Mouse (Mus musculus) liver, embryonic 14.5 days (tissue): Measurements from ENCODE around the gene Fbf1. TPM values are rescaled to one million over a fixed set of nuclear protein-coding genes. Genes with fewer than 3 reads are reported as not detected.

ENCODE experiments used
- ATAC-seq: fragments of 200-750 bp; cut with Nextera tagmentation; 2 replicates; pipeline ENCODE4 v1.8.0; 2017; ENCODE audit warnings: moderate number of reproducible peaks, mild to moderate bottlenecking, moderate library complexity; ENCODE audit not compliant: insufficient read depth
- DNase-seq, 3 experiments: peaks; one replicate each; pipeline ENCODE4 v3.0.0-alpha.2; 2012 to 2013; ENCODE audit warnings: low read depth in 3 of 3, low spot score in 3 of 3
- H3K27ac ChIP-seq: fragments of 300-500 bp; sonication (generic); 2 replicates; pipeline ENCODE4 v1.5.1; 2014; ENCODE audit warnings: moderate library complexity, mild to moderate bottlenecking, control low read depth, inconsistent platforms
- H3K27me3 ChIP-seq: fragments of 300-500 bp; sonication (generic); 2 replicates; pipeline ENCODE4 v1.6.1; 2014; ENCODE audit warnings: mild to moderate bottlenecking, low read length, moderate library complexity; ENCODE audit not compliant: control insufficient read depth, insufficient read depth
- H3K36me3 ChIP-seq: fragments of 300-500 bp; sonication (generic); replicated peaks from 2 replicates; pipeline ENCODE4 v1.6.1; 2014; ENCODE audit warnings: low read depth; ENCODE audit not compliant: control insufficient read depth, insufficient read depth
- H3K4me1 ChIP-seq, 2 experiments: fragments of 200-500 bp in 1 of 2; fragments of 300-500 bp in 1 of 2; sonication (generic) in 1 of 2; replicated peaks; 2 replicates each; pipeline ENCODE4 v1.6.1; 2012 to 2014; ENCODE audit warnings: antibody characterized with exemption in 1 of 2, inconsistent platforms in 1 of 2, low read length in 1 of 2; ENCODE audit not compliant: control insufficient read depth in 2 of 2, insufficient read depth in 2 of 2
- H3K4me2 ChIP-seq: fragments of 300-500 bp; sonication (generic); 2 replicates; pipeline ENCODE4 v1.6.1; 2014; ENCODE audit warnings: low read depth, mild to moderate bottlenecking, control low read depth, moderate library complexity
- H3K4me3 ChIP-seq, 2 experiments: fragments of 200-500 bp in 1 of 2; fragments of 300-500 bp in 1 of 2; sonication (generic) in 1 of 2; 2 replicates each; pipeline ENCODE4 v1.5.1; 2012 to 2014; ENCODE audit warnings: low read depth in 2 of 2, low read length in 2 of 2, mild to moderate bottlenecking in 2 of 2, control low read depth in 1 of 2, inconsistent platforms in 1 of 2, moderate library complexity in 1 of 2; ENCODE audit not compliant: insufficient read depth in 1 of 2
- H3K9ac ChIP-seq: fragments of 300-500 bp; sonication (generic); replicated peaks from 2 replicates; pipeline ENCODE4 v1.6.1; 2014; ENCODE audit warnings: mild to moderate bottlenecking, control low read depth, moderate library complexity
- H3K9me3 ChIP-seq: fragments of 300-500 bp; sonication (generic); 2 replicates; pipeline ENCODE4 v1.6.1; 2016; ENCODE audit warnings: low read length, mixed read lengths; ENCODE audit not compliant: control insufficient read depth
- CTCF ChIP-seq: IDR thresholded peaks from 2 replicates; pipeline ENCODE4 v1.5.1; 2016; ENCODE audit warnings: antibody characterized with exemption, low read depth, control low read depth
- EP300 ChIP-seq: IDR thresholded peaks from 2 replicates; pipeline ENCODE4 v1.6.1; 2016; ENCODE audit warnings: antibody characterized with exemption, low read depth
- WGBS: fragments of 180-500 bp; shearing (Covaris S2); extraction: QIAGEN DNeasy Blood & Tissue Kit; methylation state at CpG from one replicate; pipeline ENCODE4 v1.1.7; 2014; ENCODE audit not compliant: insufficient replicate concordance; 5-methylcytosine and 5-hydroxymethylcytosine counted together
- polyA plus RNA-seq, 2 experiments: library from polyadenylated mRNA; depleted of rRNA in 1 of 2; stranded (reverse) in 1 of 2; unstranded in 1 of 2; fragments of >200 nt; fragmentation: Nextera tagmentation in 1 of 2; extraction: Ambion mirVana in 1 of 2; gene quantifications; 2 replicates each; pipeline versions ENCODE4 v1.2.1 to v1.2.3; 2012 to 2014

Fbf1 gene
- polyA plus RNA-seq, 2 experiments, result 3.5 to 8.7 TPM

- H3K9me3 ChIP-seq, result no peaks in the 10 kb centered on the region
- H3K27me3 ChIP-seq, result no peaks in the 10 kb centered on the region
- no peak overlapping the region for H3K9ac ChIP-seq
- no peak overlapping the region for H3K4me3 ChIP-seq
- no peaks in the 10 kb centered on the region for H3K4me1 ChIP-seq
- DNase-seq, result no peak
- H3K36me3 ChIP-seq, result no peaks in the 10 kb centered on the region
- WGBS, result 80% methylated on average over 6 of the region's 6 CpGs
- H3K27ac ChIP-seq, result no peak overlapping the region
- TF ChIP-seq CTCF (no peak), EP300 (no peak)
- ATAC-seq, result no peak
- no peak overlapping the region for H3K4me2 ChIP-seq
Measured at GRCm38 (mm10) chr11:116212847-116213246, 44.9 kb upstream of the Fbf1 start.

- ATAC-seq, result no peak
- no peak overlapping the region for H3K4me2 ChIP-seq
- TF ChIP-seq EP300 (no peak), CTCF (no peak)
- no peak for DNase-seq
- 45% methylated on average over 5 of the region's 5 CpGs for WGBS
- H3K9ac ChIP-seq, result no peak overlapping the region
- no peak overlapping the region for H3K27ac ChIP-seq
- no peaks in the 10 kb centered on the region for H3K36me3 ChIP-seq
- 0 out of 4 replicates have a peak, but pooled peaks cover 0 to 3% of the 10 kb centered on the region in 2 experiments for H3K4me1 ChIP-seq
- no peak overlapping the region for H3K4me3 ChIP-seq
- H3K9me3 ChIP-seq, result no peaks in the 10 kb centered on the region
- no peaks in the 10 kb centered on the region for H3K27me3 ChIP-seq
Measured at GRCm38 (mm10) chr11:116210696-116211095, 42.7 kb upstream of the Fbf1 start.

DNA sequence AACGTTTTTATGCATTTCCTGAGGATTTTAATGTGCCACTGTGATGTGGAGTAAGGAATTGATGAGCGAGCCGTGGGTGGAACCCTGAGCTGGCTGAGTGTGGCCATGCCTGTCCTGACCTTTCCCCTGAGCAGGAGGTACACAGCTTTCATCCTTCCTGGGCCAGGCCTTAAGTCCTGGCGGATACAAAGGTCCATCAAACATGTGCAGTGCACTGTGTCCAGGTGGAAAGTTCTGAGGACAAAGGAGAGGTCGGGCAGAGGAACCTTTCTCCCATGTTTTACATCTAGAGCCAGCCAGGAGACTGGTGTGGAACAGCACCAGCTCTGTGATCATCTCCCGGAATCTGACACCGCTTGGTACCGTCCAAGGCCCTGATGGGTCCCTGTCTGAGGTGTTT, 41.3 kb upstream of the Fbf1 start:
- ATAC-seq (no peak), DNase-seq (no peak)
- no peak for TF ChIP-seq CTCF
- TF ChIP-seq EP300, result no peak
- H3K4me3 ChIP-seq, result no peak overlapping the region
- H3K4me1 ChIP-seq, result 0 out of 4 replicates have a peak, but pooled peaks cover 0 to 3% of the 10 kb centered on the region in 2 experiments
- no peak overlapping the region for H3K9ac ChIP-seq
- no peaks in the 10 kb centered on the region for H3K9me3 ChIP-seq
- no peaks in the 10 kb centered on the region for H3K27me3 ChIP-seq
- no peak overlapping the region for H3K27ac ChIP-seq
- H3K36me3 ChIP-seq, result no peaks in the 10 kb centered on the region
- H3K4me2 ChIP-seq, result no peak overlapping the region
- 62% methylated on average over 8 of the region's 8 CpGs for WGBS

DNA sequence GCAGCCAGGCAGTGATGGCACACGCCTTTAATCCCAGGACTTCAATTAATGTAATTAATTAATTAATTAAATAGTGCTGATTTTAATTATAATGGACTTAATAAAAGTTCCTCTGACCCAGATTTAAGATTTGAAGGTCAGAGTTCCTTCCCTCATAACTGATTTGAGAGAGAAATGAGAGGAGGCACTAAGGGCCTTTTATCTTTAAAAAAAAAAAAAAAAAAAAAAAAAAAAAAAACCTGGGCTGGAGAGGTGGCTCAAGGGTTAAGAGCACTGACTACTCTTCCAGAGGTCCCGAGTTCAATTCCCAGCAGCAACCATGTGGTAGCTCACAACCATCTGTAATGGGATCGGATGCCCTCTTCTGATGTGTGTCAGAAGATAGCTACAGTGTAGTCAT, 40.7 kb upstream of the Fbf1 start:
- Histone ChIP-seq H3K4me3 (no peak overlapping the region), H3K4me1 (0 out of 4 replicates have a peak, but pooled peaks cover 0 to 3% of the 10 kb centered on the region in 2 experiments), H3K36me3 (no peaks in the 10 kb centered on the region), H3K9ac (no peak overlapping the region), H3K27ac (no peak overlapping the region), H3K4me2 (no peak overlapping the region), H3K27me3 (no peaks in the 10 kb centered on the region), H3K9me3 (no peaks in the 10 kb centered on the region)
- no peak for ATAC-seq
- WGBS, result 78% methylated on average over 3 of the region's 3 CpGs
- no peak for DNase-seq
- TF ChIP-seq CTCF, result no peak
- TF ChIP-seq EP300, result no peak

DNA sequence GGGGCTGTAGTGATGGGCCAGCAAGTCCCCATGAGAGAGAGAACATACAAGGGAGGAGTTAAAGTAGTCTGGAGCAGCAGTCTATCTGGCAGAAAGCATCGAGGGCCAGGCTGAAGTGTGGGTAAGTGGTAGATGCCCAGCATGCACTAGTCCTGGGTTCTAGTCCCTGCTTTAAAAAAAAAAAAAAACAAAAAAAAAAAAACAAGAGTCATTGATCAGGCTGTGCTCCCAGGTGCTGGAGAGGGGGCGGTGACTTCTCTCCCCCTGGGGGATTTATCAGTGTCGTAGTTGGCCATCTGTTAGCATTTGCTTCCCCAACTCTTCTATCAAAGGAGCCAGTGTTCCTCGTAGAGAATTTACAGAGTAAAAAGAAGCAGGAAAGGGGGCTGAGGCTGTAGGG, 38.7 kb upstream of the Fbf1 start:
- ATAC-seq, result no peak
- no peak for DNase-seq
- no peak overlapping the region for H3K4me3 ChIP-seq
- H3K27ac ChIP-seq, result no peak overlapping the region
- no peak overlapping the region for H3K9ac ChIP-seq
- TF ChIP-seq EP300 (no peak), CTCF (no peak)
- no peaks in the 10 kb centered on the region for H3K36me3 ChIP-seq
- no peaks in the 10 kb centered on the region for H3K9me3 ChIP-seq
- WGBS, result 47% methylated on average over 4 of the region's 4 CpGs
- 0 out of 4 replicates have a peak, but pooled peaks cover 0 to 3% of the 10 kb centered on the region in 2 experiments for H3K4me1 ChIP-seq
- H3K27me3 ChIP-seq, result no peaks in the 10 kb centered on the region
- H3K4me2 ChIP-seq, result no peak overlapping the region
